Mouse (Mus musculus) heart, adult 2 months (tissue): ENCODE data around the gene Atp2a2.

Experiments
- CTCF ChIP-seq: fragments of 200-600 bp; IDR thresholded peaks from 2 replicates; pipeline ENCODE4 v1.8.1; 2022; ENCODE audit warnings: antibody characterized with exemption, mild to moderate bottlenecking, moderate library complexity
- POLR2A ChIP-seq: fragments of 200-500 bp; IDR thresholded peaks from 2 replicates; pipeline ENCODE4 v1.6.1; 2011; ENCODE audit warnings: mild to moderate bottlenecking, low read depth, low read length, control low read depth; ENCODE audit not compliant: insufficient read depth

DNA sequence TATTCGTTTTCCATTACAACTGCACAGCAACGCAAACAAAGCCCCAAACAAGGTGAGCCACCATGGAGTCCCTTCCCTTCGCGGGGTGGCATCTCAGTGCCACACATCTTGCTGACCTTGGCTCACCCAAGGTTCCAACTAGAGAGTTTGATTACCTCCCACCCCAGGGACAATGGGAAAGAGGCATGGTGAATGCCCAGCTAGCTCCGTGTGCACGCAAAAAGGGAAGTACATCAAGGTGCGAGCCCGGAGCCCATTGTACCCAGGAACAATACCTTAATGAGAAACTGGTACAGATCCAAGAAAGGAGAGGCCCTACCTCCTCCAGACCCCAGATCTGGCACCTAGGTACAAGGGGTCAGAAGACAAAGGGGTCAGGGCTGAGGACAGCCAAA is 12.1 kb upstream of the Atp2a2 start:
- TF ChIP-seq CTCF (no peak), POLR2A (no peak)
